Mouse (Mus musculus) bone marrow macrophage, adult 2 months (primary cell): Measurements from ENCODE around the gene Myof.

ENCODE experiments used
- CTCF ChIP-seq: IDR thresholded peaks from 2 replicates; pipeline ENCODE4 v1.5.1; 2012; ENCODE audit warnings: low read depth, mild to moderate bottlenecking, low read length, moderate library complexity
- POLR2A ChIP-seq: IDR thresholded peaks from 2 replicates; pipeline ENCODE4 v1.6.1; 2012; ENCODE audit warnings: mild to moderate bottlenecking, low read depth, low read length, borderline replicate concordance

DNA sequence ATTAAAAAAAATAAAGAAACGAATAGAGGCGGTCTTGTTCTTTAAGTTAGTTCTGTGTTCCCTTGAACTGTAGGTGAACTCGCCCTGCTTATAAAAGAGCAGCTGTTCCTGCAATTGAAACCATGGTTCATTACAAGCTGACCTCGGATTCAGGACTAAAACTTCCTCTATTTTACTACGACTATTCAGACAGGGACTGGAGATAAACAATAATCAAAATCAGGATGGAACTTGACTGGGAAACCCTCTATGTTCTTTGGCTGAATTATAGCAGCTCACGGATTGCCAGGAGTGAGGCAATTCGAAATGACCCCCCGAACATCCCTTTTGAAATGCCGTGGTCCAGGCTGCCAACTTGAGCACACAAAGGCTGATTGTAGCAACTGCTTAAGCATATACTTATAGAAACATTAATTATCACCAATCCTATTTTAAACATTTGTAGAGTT lies 191.8 kb downstream of the Myof start:
- TF ChIP-seq CTCF (no peak), POLR2A (no peak)
